Mouse (Mus musculus) cerebellum, adult 2 months (tissue): ENCODE measurements at regions not wholly inside any gene's neighbourhood (a gene's known extent, or its start where the extent isn't known, plus 50 kb on each side); places are given as distances from the start of the nearest gene placed in this dataset.

Experiments
- CTCF ChIP-seq: fragments of 200-500 bp; IDR thresholded peaks from 2 replicates; pipeline ENCODE4 v1.5.1; 2011; ENCODE audit warnings: low read depth, mild to moderate bottlenecking, control low read depth, low read length, moderate library complexity, borderline replicate concordance; ENCODE audit not compliant: insufficient read depth
- POLR2A ChIP-seq: fragments of 200-500 bp; IDR thresholded peaks from 2 replicates; pipeline ENCODE4 v1.6.1; 2011; ENCODE audit warnings: low read length, control low read depth, borderline replicate concordance; ENCODE audit not compliant: insufficient read depth

DNA sequence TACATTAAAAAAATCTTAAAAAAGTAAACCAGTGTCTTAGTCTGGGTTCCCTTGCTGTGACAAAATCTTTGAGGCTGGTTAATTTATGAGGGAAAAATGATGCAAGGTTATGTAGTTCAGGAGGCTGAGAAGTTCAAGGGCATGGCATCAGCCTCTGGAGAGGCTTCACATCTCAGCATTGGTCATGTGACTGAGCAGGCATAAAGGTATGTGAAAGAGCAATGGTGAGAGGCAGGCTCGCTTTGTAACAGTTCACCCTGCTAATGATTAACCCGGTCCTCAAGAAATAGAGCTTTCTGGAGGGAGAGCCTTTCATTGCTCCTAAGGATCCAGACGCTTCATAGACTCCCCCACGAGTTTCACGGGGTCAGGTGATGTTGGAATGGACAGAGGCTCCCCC lies 120.1 kb upstream of the Hs3st3a1 start:
- TF ChIP-seq POLR2A (no peak), CTCF (no peak)
